Mouse (Mus musculus) G1E-ER4 (cell line): ENCODE measurements around the gene Enkd1. TPM values are rescaled to one million over a fixed set of nuclear protein-coding genes. Genes with fewer than 3 reads are reported as not detected.

Source experiments
- GATA1 ChIP-seq: IDR thresholded peaks from one replicate; pipeline ENCODE4 v1.8.0; 2012; ENCODE audit warnings: low read length, inconsistent platforms
- polyA plus RNA-seq: library from polyadenylated mRNA; stranded (reverse); fragments of >175 nt; gene quantifications from 2 replicates; pipeline ENCODE4 v1.2.3, GENCODE M21; 2012

Gene Enkd1
- polyA plus RNA-seq, 1 experiment: 52.9 TPM

- no peak for TF ChIP-seq GATA1
Observed at GRCm38 (mm10) chr8:105708675-105709074, 665 bp upstream of the Enkd1 start.

GRCm38 (mm10) chr8:105706426-105706825 is 1.6 kb downstream of the Enkd1 start:
- TF ChIP-seq GATA1: no peak

- TF ChIP-seq GATA1: no peak
Observed at GRCm38 (mm10) chr8:105704955-105705354, 3.1 kb downstream of the Enkd1 start.

- TF ChIP-seq GATA1: no peak
Observed at GRCm38 (mm10) chr8:105704146-105704812, 3.7 kb downstream of the Enkd1 start.

- no peak for TF ChIP-seq GATA1
Observed at GRCm38 (mm10) chr8:105702731-105703415, 5.1 kb downstream of the Enkd1 start.

- no peak for TF ChIP-seq GATA1
Observed at GRCm38 (mm10) chr8:105702001-105702401, 6.0 kb downstream of the Enkd1 start.

- no peak for TF ChIP-seq GATA1
Observed at GRCm38 (mm10) chr8:105700966-105701824, 6.8 kb downstream of the Enkd1 start, which contains the start of the genes Acd and Pard6a. Gene Acd, minus strand, starts transcription at chr8:105701102. Gene Pard6a, plus strand, starts transcription at chr8:105701148.

GRCm38 (mm10) chr8:105700566-105700965 is 7.4 kb downstream of the Enkd1 start:
- no peak for TF ChIP-seq GATA1

- no peak for TF ChIP-seq GATA1
Observed at GRCm38 (mm10) chr8:105699488-105700215, 8.4 kb downstream of the Enkd1 start.

GRCm38 (mm10) chr8:105698734-105699133 is 9.3 kb downstream of the Enkd1 start:
- no peak for TF ChIP-seq GATA1

GRCm38 (mm10) chr8:105697196-105697780 is 10.7 kb downstream of the Enkd1 start:
- TF ChIP-seq GATA1: no peak

GRCm38 (mm10) chr8:105695080-105695780 is 12.8 kb downstream of the Enkd1 start:
- no peak for TF ChIP-seq GATA1

- no peak for TF ChIP-seq GATA1
Observed at GRCm38 (mm10) chr8:105694051-105694799, 13.8 kb downstream of the Enkd1 start.

GRCm38 (mm10) chr8:105693648-105694047 is 14.4 kb downstream of the Enkd1 start:
- no peak for TF ChIP-seq GATA1
